Mouse (Mus musculus): Measurements from ENCODE around the gene Olfr1106. TPM values are rescaled to one million over a fixed set of nuclear protein-coding genes. Genes with fewer than 3 reads are reported as not detected.

The Olfr1106 gene
- not detected for total RNA-seq (2021)

GRCm38 (mm10) chr2:87052173-87052572, at the start of gene Olfr1106:
Gene Olfr1106, minus strand, starts transcription at chr2:87052273.
- intact Hi-C loops (cut with DNase I), result no loop called here
- no peak for DNase-seq (ENCODE audit: low spot score)

GRCm38 (mm10) chr2:87095908-87096307, 43.8 kb upstream of the Olfr1106 start, which contains the start of gene Olfr1109:
Gene Olfr1109, minus strand, starts transcription at chr2:87096008.
- intact Hi-C loops (cut with DNase I), result no loop called here
- no peak for DNase-seq (ENCODE audit: low spot score)

GRCm38 (mm10) chr2:87075717-87076116, 23.6 kb upstream of the Olfr1106 start, which contains the start of gene Olfr1107:
Gene Olfr1107, minus strand, starts transcription at chr2:87075817.
- intact Hi-C loops (cut with DNase I), result no loop called here
- no peak for DNase-seq (ENCODE audit: low spot score)

- DNase-seq (ENCODE audit: low spot score), result no peak
- intact Hi-C loops (cut with DNase I), result no loop called here
Measured at GRCm38 (mm10) chr2:87036431-87036830, 15.6 kb downstream of the Olfr1106 start, which contains the start of gene Olfr1105. Gene Olfr1105, minus strand, starts transcription at chr2:87036531.

GRCm38 (mm10) chr2:87026980-87027379, 25.1 kb downstream of the Olfr1106 start, which contains the start of gene Olfr1104:
Gene Olfr1104, minus strand, starts transcription at chr2:87027080.
- intact Hi-C loops (cut with DNase I), result no loop called here
- DNase-seq (ENCODE audit: low spot score), result no peak

GRCm38 (mm10) chr2:86998098-86998497, 54.0 kb downstream of the Olfr1106 start, which contains the start of gene Olfr1102:
Gene Olfr1102, plus strand, starts transcription at chr2:86998398.
- intact Hi-C loops (cut with DNase I), result no loop called here
- DNase-seq (ENCODE audit: low spot score), result no peak

Other genes starting within 250 kb of the Olfr1106 start
- not detected for gene Olfr141, start 242.3 kb downstream of the Olfr1106 start, total RNA-seq (2021)
- gene Olfr1094, start 227.6 kb downstream of the Olfr1106 start, total RNA-seq (2021), result not detected
- gene Olfr1095, start 200.6 kb downstream of the Olfr1106 start, total RNA-seq (2021), result not detected
- gene Gm13723, start 177.5 kb downstream of the Olfr1106 start, total RNA-seq (2021), result not detected
- not detected for gene Olfr1097, start 160.1 kb downstream of the Olfr1106 start, total RNA-seq (2021)
- not detected for gene Olfr1098, start 127.7 kb downstream of the Olfr1106 start, total RNA-seq (2021)
- not detected for gene Olfr1099, start 91.6 kb downstream of the Olfr1106 start, total RNA-seq (2021)
- gene Olfr1100, start 72.3 kb downstream of the Olfr1106 start, total RNA-seq (2021), result not detected
- not detected for gene Olfr1101, start 61.1 kb downstream of the Olfr1106 start, total RNA-seq (2021)
- gene Olfr1102, start 53.9 kb downstream of the Olfr1106 start, total RNA-seq (2021), result not detected
- not detected for gene Olfr1104, start 25.2 kb downstream of the Olfr1106 start, total RNA-seq (2021)
- not detected for gene Olfr1105, start 15.7 kb downstream of the Olfr1106 start, total RNA-seq (2021)
- gene Olfr1107, start 23.5 kb upstream of the Olfr1106 start, total RNA-seq (2021), result not detected
- gene Olfr1109, start 43.7 kb upstream of the Olfr1106 start, total RNA-seq (2021), result not detected
- not detected for gene Olfr259, start 62.3 kb upstream of the Olfr1106 start, total RNA-seq (2021)
- not detected for gene Olfr1110, start 88.0 kb upstream of the Olfr1106 start, total RNA-seq (2021)
- not detected for gene Olfr1111, start 100.4 kb upstream of the Olfr1106 start, total RNA-seq (2021)
- gene Olfr1112, start 135.5 kb upstream of the Olfr1106 start, total RNA-seq (2021), result not detected
- not detected for gene Olfr1113, start 156.7 kb upstream of the Olfr1106 start, total RNA-seq (2021)
- not detected for gene Olfr1115, start 195.7 kb upstream of the Olfr1106 start, total RNA-seq (2021)
- gene Olfr1116, start 215.3 kb upstream of the Olfr1106 start, total RNA-seq (2021), result not detected